9 mouse cellular contexts compared by ENCODE assay signal in genomic region chr8:92360083-92360861, GRCm38 (mm10). TPM values are rescaled to one million over a fixed set of nuclear protein-coding genes. Genes with fewer than 3 reads are reported as not detected.
A peak's percentile ranks its signal among the peaks of the same experiment; 100 is the strongest.
DNase-seq lines count a peak whose midpoint lies in the region; ATAC-seq and TF ChIP-seq lines count a peak whose summit lies in the region.
"Had no signal": no experiment of that assay in that cellular context is flagged by ENCODE, and none has a peak within 500 bp of the region (broad histone marks: within the 10 kb centered on the region; RNA-seq: fewer than 3 reads in every experiment).

No protein-coding gene starts in this region.

- no peak for ATAC-seq in heart, postnatal 0 days (ENCODE audit: insufficient read depth, low read depth)
- ATAC-seq in limb, embryonic 14.5 days (ENCODE audit: low FRiP score, low read depth): no peak
- no peak for ATAC-seq in neural tube, embryonic 14.5 days (ENCODE audit: low read depth)

- no peak for TF ChIP-seq EP300 in heart, adult 2 months (IDR thresholded peaks at IDR 0.05; ENCODE audit: insufficient read depth, low read depth, low read length)
- TF ChIP-seq EP300 in heart, postnatal 0 days (IDR thresholded peaks at IDR 0.05; ENCODE audit: low read depth): no peak

- no peaks in the 10 kb centered on the region for H3K79me2 ChIP-seq in heart, adult 2 months (replicated peaks; ENCODE audit: control insufficient read depth, insufficient read depth, low read length)

- intact Hi-C loops in heart, adult 2 months (cut with DNase I): no loop called here

- 12% methylated on average over 71 of the region's 77 CpGs for WGBS in heart, adult 2 months
- 10% methylated on average over 73 of the region's 77 CpGs for WGBS in heart, postnatal 0 days
- WGBS in limb, embryonic 14.5 days: 2% methylated on average over 45 of the region's 77 CpGs
- WGBS in neural tube, embryonic 14.5 days: under 1% methylated on average over 74 of the region's 77 CpGs

- DNase-seq in heart, adult 2 months: peak; percentile 41 to 59
- no peak for DNase-seq in heart, adult 8-10 months (ENCODE audit: low spot score)
- peak; percentile 39 for DNase-seq in R1 (ENCODE audit: low read depth, low spot score)
- DNase-seq in heart, postnatal 0 days (ENCODE audit: low spot score): no peak
- DNase-seq in limb, embryonic 14.5 days (ENCODE audit: low spot score): no peak
- DNase-seq in spleen, postnatal 4 days (ENCODE audit: low spot score in 2 of 2): no peak
- DNase-seq in urinary bladder, postnatal 14 days (ENCODE audit: low spot score): no peak

- no peaks in the 10 kb centered on the region for H3K9me3 ChIP-seq in heart, postnatal 0 days (replicated peaks; ENCODE audit: control insufficient read depth, low read length)
- H3K9me3 ChIP-seq in limb, embryonic 14.5 days (ENCODE audit: control insufficient read depth, low read length): no peaks in the 10 kb centered on the region
- H3K9me3 ChIP-seq in neural tube, embryonic 14.5 days (ENCODE audit: control insufficient read depth, low read length): no peaks in the 10 kb centered on the region

- TF ChIP-seq POLR2A in heart, adult 2 months (IDR thresholded peaks at IDR 0.05; ENCODE audit: insufficient read depth, low read depth, low read length): no peak
- TF ChIP-seq POLR2A in limb, embryonic 14.5 days (IDR thresholded peaks at IDR 0.05; ENCODE audit: borderline replicate concordance, extremely low read depth, insufficient read depth, insufficient read length): no peak

- H3K27ac ChIP-seq in heart, adult 2 months: no peak overlapping the region; the same call in 1 of the 2 replicates
- H3K27ac ChIP-seq in heart, postnatal 0 days (ENCODE audit: low read depth): 0 out of 2 replicates have a peak overlapping the region, but pooled peaks have one; percentile 9
- peak overlapping the region; percentile 91 for H3K27ac ChIP-seq in limb, embryonic 14.5 days (replicated peaks; ENCODE audit: low read depth, low read length)
- no peak overlapping the region for H3K27ac ChIP-seq in neural tube, embryonic 14.5 days (ENCODE audit: low read depth, low read length)

- peak overlapping the region; percentile 58 for H3K9ac ChIP-seq in heart, adult 2 months (ENCODE audit: low read depth, low read length)
- peak overlapping the region; percentile 84 for H3K9ac ChIP-seq in heart, postnatal 0 days (replicated peaks; ENCODE audit: low read depth, low read length)
- H3K9ac ChIP-seq in limb, embryonic 14.5 days (ENCODE audit: low read depth, low read length, severe bottlenecking): peak overlapping the region; percentile 81
- H3K9ac ChIP-seq in neural tube, embryonic 14.5 days (replicated peaks; ENCODE audit: low read depth, low read length): peak overlapping the region; percentile 47

- peaks cover 38% of the 10 kb centered on the region for H3K27me3 ChIP-seq in heart, adult 2 months (ENCODE audit: control insufficient read depth, insufficient read depth, low read length)
- H3K27me3 ChIP-seq in heart, postnatal 0 days (ENCODE audit: control insufficient read depth, insufficient read depth, low read length): peaks cover 83% of the 10 kb centered on the region
- H3K27me3 ChIP-seq in limb, embryonic 14.5 days (ENCODE audit: control insufficient read depth, insufficient read depth, low read length): peaks cover 71% of the 10 kb centered on the region
- H3K27me3 ChIP-seq in neural tube, embryonic 14.5 days (ENCODE audit: control insufficient read depth, insufficient read depth, low read length): peaks cover 26% of the 10 kb centered on the region

- TF ChIP-seq CTCF in heart, adult 2 months (IDR thresholded peaks at IDR 0.05): no peak
- TF ChIP-seq CTCF in heart, postnatal 0 days (IDR thresholded peaks at IDR 0.05; ENCODE audit: low read depth): no peak

- H3K36me3 ChIP-seq in heart, adult 2 months (ENCODE audit: control insufficient read depth, insufficient read depth, low read length): no peaks in the 10 kb centered on the region
- H3K36me3 ChIP-seq in heart, postnatal 0 days (replicated peaks; ENCODE audit: control insufficient read depth, insufficient read depth, low read length): no peaks in the 10 kb centered on the region
- peaks cover 9% of the 10 kb centered on the region for H3K36me3 ChIP-seq in limb, embryonic 14.5 days (ENCODE audit: control insufficient read depth, insufficient read depth, low read length)
- H3K36me3 ChIP-seq in neural tube, embryonic 14.5 days (ENCODE audit: control insufficient read depth, insufficient read depth, low read length): no peaks in the 10 kb centered on the region

- peak overlapping the region; percentile 92 for H3K4me2 ChIP-seq in heart, postnatal 0 days (ENCODE audit: low read depth, low read length)
- H3K4me2 ChIP-seq in limb, embryonic 14.5 days (replicated peaks; ENCODE audit: low read depth, low read length, severe bottlenecking): peak overlapping the region; percentile 79
- peak overlapping the region; percentile 78 for H3K4me2 ChIP-seq in neural tube, embryonic 14.5 days (ENCODE audit: low read depth, low read length)

- H3K4me3 ChIP-seq in heart, adult 2 months: peak overlapping the region; percentile 96
- peak overlapping the region; percentile 60 for H3K4me3 ChIP-seq in heart, postnatal 0 days (ENCODE audit: low read depth, low read length)
- H3K4me3 ChIP-seq in limb, embryonic 14.5 days (replicated peaks; ENCODE audit: low read length): peak overlapping the region; percentile 54
- peak overlapping the region; percentile 55 for H3K4me3 ChIP-seq in neural tube, embryonic 14.5 days (ENCODE audit: low read depth, low read length)

- no peaks in the 10 kb centered on the region for H3K4me1 ChIP-seq in heart, adult 2 months (ENCODE audit: control insufficient read depth, insufficient read depth, low read length)
- peaks cover 12% of the 10 kb centered on the region for H3K4me1 ChIP-seq in heart, postnatal 0 days (ENCODE audit: control insufficient read depth, insufficient read depth)
- H3K4me1 ChIP-seq in limb, embryonic 14.5 days (ENCODE audit: control insufficient read depth, insufficient read depth, low read length): peaks cover 11% of the 10 kb centered on the region
- H3K4me1 ChIP-seq in neural tube, embryonic 14.5 days (ENCODE audit: control insufficient read depth, insufficient read depth, low read length): peaks cover 13% of the 10 kb centered on the region; the same call in 1 of the 2 replicates

RNA-seq across cellular contexts. Expression of gene Irx5, which starts 2.8 kb away (rescaled TPM):
- 10 to 100 TPM in 1 of 2 experiments, 1 to 10 TPM in 1; 6.2 to 11.5 TPM for total RNA-seq in heart, adult 2 months (2021)
- 3.7 and 5.7 TPM in 2 replicates for polyA plus RNA-seq in heart, adult 2 months (2012; rRNA removed)
- 10 to 100 TPM in 3 of 4 experiments, 1 to 10 TPM in 1; 8.3 to 13.6 (median 10.7) TPM for total RNA-seq in heart, adult 8-10 months (2022)
- 13.1 and 18.6 TPM in 2 replicates for total RNA-seq in heart, postnatal 0 days (2014; rRNA removed; ENCODE audit: low replicate concordance)
- 6.4 and 7.3 TPM in 2 replicates for polyA plus RNA-seq in heart, postnatal 0 days (2015; fragmentation: Nextera tagmentation; extraction: Ambion mirVana)
- 34.1 and 48.4 TPM in 2 replicates for polyA plus RNA-seq in limb, embryonic 14.5 days (2012; rRNA removed)
- polyA plus RNA-seq in limb, embryonic 14.5 days (2014; fragmentation: Nextera tagmentation; extraction: Ambion mirVana): 27.5 and 34.6 TPM in 2 replicates
- 5.7 and 6.3 TPM in 2 replicates for polyA plus RNA-seq in neural tube, embryonic 14.5 days (2014; fragmentation: Nextera tagmentation; extraction: Ambion mirVana)
- total RNA-seq: hematopoietic stem cell, adult 5-6 weeks had no signal

Comparison
In these comparisons a context has a peak if more than half of its experiments do, and no peak if none do; other contexts are left out.
1. DNase-seq: peak in heart, adult 2 months (2 of 2) and R1 (single experiment); none in heart, adult 8-10 months (single experiment), heart, postnatal 0 days (single experiment), limb, embryonic 14.5 days (single experiment), spleen, postnatal 4 days (0 of 2) and urinary bladder, postnatal 14 days (single experiment).
2. H3K27ac ChIP-seq: peak in heart, postnatal 0 days (single experiment) and limb, embryonic 14.5 days (single experiment); none in heart, adult 2 months (single experiment) and neural tube, embryonic 14.5 days (single experiment).
3. Peak in every context shown above with its lines, with median percentiles within 50 percentile points of each other: H3K4me3 ChIP-seq, H3K9ac ChIP-seq and H3K4me2 ChIP-seq.